Mouse (Mus musculus) embryonic facial prominence, embryonic 11.5 days (tissue): ENCODE measurements around the gene Fnbp1. TPM values are rescaled to one million over a fixed set of nuclear protein-coding genes. Genes with fewer than 3 reads are reported as not detected.
A peak's percentile ranks its signal among the peaks of the same experiment; 100 is the strongest.
"Not testable (repeated sequence)": the region's sequence is repeated elsewhere in the genome, so short reads cannot be mapped to it uniquely, and the experiment has no call there.

Experiments
- ATAC-seq: fragments of 200-750 bp; cut with Nextera tagmentation; replicated peaks from 2 replicates; pipeline ENCODE4 v1.8.0; 2017; ENCODE audit warnings: low read depth; ENCODE audit not compliant: insufficient number of reproducible peaks, low FRiP score, low TSS enrichment
- DNase-seq: peaks from one replicate; pipeline ENCODE4 v3.0.0-alpha.2; 2015; ENCODE audit warnings: low spot score
- H3K27ac ChIP-seq: fragments of 300-500 bp; sonication (generic); replicated peaks from 2 replicates; pipeline ENCODE4 v1.5.1; 2014; ENCODE audit warnings: mild to moderate bottlenecking, low read depth, low read length, control low read depth
- H3K27me3 ChIP-seq: fragments of 300-500 bp; sonication (generic); 2 replicates; pipeline ENCODE4 v1.6.1; 2014; ENCODE audit warnings: mild to moderate bottlenecking, low read length, moderate library complexity, mixed read lengths; ENCODE audit not compliant: control insufficient read depth, insufficient read depth
- H3K36me3 ChIP-seq: fragments of 300-500 bp; sonication (generic); replicated peaks from 2 replicates; pipeline ENCODE4 v1.6.1; 2014; ENCODE audit warnings: low read depth, mild to moderate bottlenecking, low read length, moderate library complexity, mixed read lengths; ENCODE audit not compliant: control insufficient read depth, insufficient read depth
- H3K4me1 ChIP-seq: fragments of 300-500 bp; sonication (generic); 2 replicates; pipeline ENCODE4 v1.6.1; 2014; ENCODE audit warnings: low read length, mixed read lengths; ENCODE audit not compliant: control insufficient read depth, insufficient read depth
- H3K4me2 ChIP-seq: fragments of 300-500 bp; sonication (generic); 2 replicates; pipeline ENCODE4 v1.6.1; 2014; ENCODE audit warnings: low read depth, mild to moderate bottlenecking, control low read depth, low read length, moderate library complexity
- H3K4me3 ChIP-seq: fragments of 300-500 bp; sonication (generic); 2 replicates; pipeline ENCODE4 v1.5.1; 2014; ENCODE audit warnings: low read depth, low read length, control low read depth
- H3K9ac ChIP-seq: fragments of 300-500 bp; sonication (generic); replicated peaks from 2 replicates; pipeline ENCODE4 v1.6.1; 2014; ENCODE audit warnings: mild to moderate bottlenecking, control low read depth, low read length
- H3K9me3 ChIP-seq: fragments of 300-500 bp; sonication (generic); replicated peaks from 2 replicates; pipeline ENCODE4 v1.6.1; 2016; ENCODE audit warnings: mild to moderate bottlenecking, low read length, inconsistent platforms, mixed read lengths; ENCODE audit not compliant: control insufficient read depth
- WGBS: fragments of 180-500 bp; shearing (Covaris S2); extraction: QIAGEN DNeasy Blood & Tissue Kit; methylation state at CpG from one replicate; pipeline ENCODE4 v1.1.7; 2014; 5-methylcytosine and 5-hydroxymethylcytosine counted together
- polyA plus RNA-seq: library from polyadenylated mRNA; unstranded; fragments of >200 nt; fragmentation: Nextera tagmentation; extraction: Ambion mirVana; gene quantifications from 2 replicates; pipeline ENCODE4 v1.2.1, GENCODE M21; 2014

Gene Fnbp1
- 15.9 and 17.9 TPM in 2 replicates for polyA plus RNA-seq

GRCm38 (mm10) chr2:31141867-31142454, at the start of gene Fnbp1:
TSS of gene Fnbp1 (minus strand) at chr2:31142008.
- no peaks in the 10 kb centered on the region for H3K27me3 ChIP-seq
- H3K36me3 ChIP-seq: no peaks in the 10 kb centered on the region
- H3K27ac ChIP-seq: peak within 1 kb of the TSS; percentile 38; the same call in 1 of the 2 replicates
- DNase-seq (peak; percentile 90), ATAC-seq (peak; percentile 87)
- peak within 1 kb of the TSS; percentile 88 for H3K9ac ChIP-seq
- peak within 1 kb of the TSS; percentile 89 for H3K4me3 ChIP-seq
- no peaks in the 10 kb centered on the region for H3K9me3 ChIP-seq
- under 1% methylated on average over 58 of the region's 59 CpGs for WGBS
- peak within 1 kb of the TSS; percentile 97 for H3K4me2 ChIP-seq
- no peaks in the 10 kb centered on the region; the same call in 1 of the 2 replicates for H3K4me1 ChIP-seq

DNA sequence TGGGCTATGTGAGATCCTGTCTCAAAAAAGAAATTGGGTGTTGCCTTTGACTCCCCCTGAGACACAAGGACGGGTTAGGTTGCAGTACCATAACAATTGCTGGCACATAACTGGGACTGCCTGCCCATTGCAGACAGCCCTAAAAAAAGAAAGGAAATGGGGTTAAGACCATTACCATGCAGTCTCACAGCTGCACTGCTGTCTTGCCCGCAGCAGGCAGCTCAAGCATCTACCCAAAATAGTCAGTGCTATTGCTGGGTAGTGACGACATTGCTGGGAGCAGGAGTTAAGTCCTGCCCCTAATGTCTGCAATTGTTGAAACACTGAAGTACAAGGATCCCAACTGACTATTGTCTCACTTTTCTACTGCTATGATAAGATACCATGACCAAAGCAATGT, 47.8 kb upstream of the Fnbp1 start:
- Histone ChIP-seq H3K36me3 (peaks cover 2% of the 10 kb centered on the region; the same call in 1 of the 2 replicates), H3K4me3 (no peak overlapping the region), H3K9ac (no peak overlapping the region), H3K4me1 (no peaks in the 10 kb centered on the region), H3K27ac (no peak overlapping the region), H3K4me2 (no peak overlapping the region), H3K27me3 (no peaks in the 10 kb centered on the region), H3K9me3 (no peaks in the 10 kb centered on the region)
- no peak for ATAC-seq
- 89% methylated on average over 3 of the region's 3 CpGs for WGBS
- DNase-seq: no peak

- Histone ChIP-seq H3K36me3 (peaks cover 4% of the 10 kb centered on the region), H3K4me3 (no peak overlapping the region), H3K9ac (no peak overlapping the region), H3K27ac (no peak overlapping the region), H3K27me3 (no peaks in the 10 kb centered on the region), H3K4me1 (no peaks in the 10 kb centered on the region), H3K9me3 (no peaks in the 10 kb centered on the region), H3K4me2 (no peak overlapping the region)
- ATAC-seq (no peak), DNase-seq (no peak)
- 100% methylated on average over 1 of the region's 1 CpGs for WGBS
These were observed 46.9 kb upstream of the Fnbp1 start for GRCm38 (mm10) chr2:31188691-31189090.

DNA sequence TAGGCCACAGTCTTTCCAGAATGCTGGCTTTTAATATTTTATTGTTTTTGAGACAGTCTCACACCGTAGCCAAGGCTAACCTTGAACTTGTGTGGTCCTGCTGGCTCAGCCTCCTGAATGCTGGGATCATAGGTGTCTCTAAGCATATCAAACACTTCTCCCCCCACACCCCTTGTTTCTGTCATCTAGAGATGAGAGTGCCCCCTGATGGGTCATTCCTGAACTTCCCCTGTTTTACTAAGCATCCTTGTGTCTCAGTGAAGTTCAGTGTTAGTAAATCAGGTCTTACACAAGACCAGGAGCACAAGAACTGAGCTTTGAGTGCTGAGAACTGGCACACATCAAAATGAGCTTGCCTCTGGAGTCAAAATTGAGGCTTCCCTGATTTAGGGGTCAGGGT, 42.0 kb upstream of the Fnbp1 start:
- no peak for DNase-seq
- ATAC-seq: no peak
- Histone ChIP-seq H3K27ac (no peak overlapping the region), H3K27me3 (no peaks in the 10 kb centered on the region), H3K9ac (no peak overlapping the region), H3K4me3 (no peak overlapping the region), H3K36me3 (peaks cover 6% of the 10 kb centered on the region), H3K9me3 (no peaks in the 10 kb centered on the region), H3K4me1 (no peaks in the 10 kb centered on the region), H3K4me2 (no peak overlapping the region)
- 100% methylated on average over 1 of the region's 1 CpGs for WGBS

GRCm38 (mm10) chr2:31182786-31183330, 41.0 kb upstream of the Fnbp1 start:
- ATAC-seq (no peak), DNase-seq (no peak)
- peaks cover 6% of the 10 kb centered on the region for H3K36me3 ChIP-seq
- no peak overlapping the region for H3K27ac ChIP-seq
- no peak overlapping the region for H3K4me2 ChIP-seq
- H3K9me3 ChIP-seq: no peaks in the 10 kb centered on the region
- H3K4me3 ChIP-seq: no peak overlapping the region
- WGBS: 97% methylated on average over 6 of the region's 6 CpGs
- no peaks in the 10 kb centered on the region for H3K4me1 ChIP-seq
- H3K27me3 ChIP-seq: no peaks in the 10 kb centered on the region
- no peak overlapping the region for H3K9ac ChIP-seq

- Histone ChIP-seq H3K27me3 (no peaks in the 10 kb centered on the region), H3K27ac (no peak overlapping the region), H3K4me2 (no peak overlapping the region), H3K9ac (no peak overlapping the region), H3K9me3 (no peaks in the 10 kb centered on the region), H3K4me3 (no peak overlapping the region), H3K4me1 (no peaks in the 10 kb centered on the region), H3K36me3 (peaks cover 6% of the 10 kb centered on the region)
- WGBS: 46% methylated on average over 7 of the region's 7 CpGs
- DNase-seq (no peak), ATAC-seq (no peak)
These were observed 38.3 kb upstream of the Fnbp1 start for GRCm38 (mm10) chr2:31180081-31180551.

GRCm38 (mm10) chr2:31179471-31179870, 37.7 kb upstream of the Fnbp1 start:
- no peak overlapping the region for H3K4me3 ChIP-seq
- no peaks in the 10 kb centered on the region for H3K9me3 ChIP-seq
- H3K27ac ChIP-seq: no peak overlapping the region
- no peaks in the 10 kb centered on the region for H3K4me1 ChIP-seq
- ATAC-seq: no peak
- DNase-seq: no peak
- no peak overlapping the region for H3K9ac ChIP-seq
- 55% methylated on average over 7 of the region's 7 CpGs for WGBS
- H3K27me3 ChIP-seq: no peaks in the 10 kb centered on the region
- H3K4me2 ChIP-seq: no peak overlapping the region
- H3K36me3 ChIP-seq: peaks cover 2% of the 10 kb centered on the region

DNA sequence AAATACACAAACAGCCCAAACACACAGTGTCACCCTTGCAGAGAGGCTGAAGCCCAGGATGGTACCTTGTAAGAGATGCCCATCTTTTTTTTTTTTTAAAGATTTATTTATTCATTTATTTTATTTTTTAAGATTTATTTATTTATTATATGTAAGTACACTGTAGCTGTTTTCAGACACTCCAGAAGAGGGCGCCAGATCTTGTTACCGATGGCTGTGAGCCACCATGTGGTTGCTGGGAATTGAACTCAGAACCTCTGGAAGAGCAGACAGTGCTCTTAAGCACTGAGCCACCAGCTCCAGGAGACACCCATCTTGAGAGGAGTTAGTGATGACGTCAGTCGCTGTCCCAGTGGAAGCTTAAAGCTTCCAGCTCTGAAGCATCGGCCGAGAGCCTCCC, 36.8 kb upstream of the Fnbp1 start:
- H3K9ac ChIP-seq, H3K9me3 ChIP-seq, H3K4me1 ChIP-seq, H3K36me3 ChIP-seq, H3K27ac ChIP-seq, H3K4me3 ChIP-seq, H3K4me2 ChIP-seq, H3K27me3 ChIP-seq, DNase-seq, ATAC-seq: not testable (repeated sequence)
- WGBS: 77% methylated on average over 6 of the region's 6 CpGs
